Mouse (Mus musculus): ENCODE measurements around the gene Fam98b.

The Fam98b gene

DNA sequence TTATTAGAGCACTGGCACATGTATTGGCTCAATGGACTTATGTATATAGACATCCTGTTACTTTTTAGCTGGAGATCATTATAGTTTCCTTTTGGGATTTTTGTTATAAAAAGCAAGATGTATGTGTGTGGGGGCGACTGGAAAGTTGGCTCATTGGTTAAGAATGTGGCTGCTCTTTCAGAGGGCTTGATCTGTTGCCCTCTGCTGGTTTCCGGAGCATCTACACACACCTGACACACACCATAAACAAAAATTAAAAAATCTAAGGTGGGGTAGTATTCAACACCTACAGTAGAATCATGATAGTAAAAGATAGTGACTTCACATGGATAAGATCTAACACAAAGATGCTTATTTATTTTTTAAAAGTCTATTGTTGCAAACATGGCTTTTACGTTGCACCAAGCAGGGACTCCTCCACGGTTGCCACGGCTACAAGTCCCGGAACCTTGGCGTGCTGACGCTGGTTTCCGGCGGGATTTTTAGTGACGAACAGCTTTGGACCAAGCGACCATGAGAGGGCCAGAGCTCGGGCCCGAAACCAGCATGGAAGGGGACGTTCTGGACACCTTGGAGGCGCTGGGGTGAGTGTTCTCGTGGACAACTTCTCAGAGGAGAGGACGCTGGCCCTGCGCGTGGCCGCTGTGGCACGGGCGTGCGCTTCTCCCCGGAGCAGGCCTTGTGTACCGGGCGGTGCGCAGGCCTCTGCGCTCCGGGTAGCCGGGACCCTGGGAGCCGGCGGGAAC, at the start of gene Fam98b:
Gene Fam98b, plus strand, starts transcription at position 485 of the 746 bp plus-strand sequence.
- DNase-seq (ENCODE audit: low read depth, low spot score): peak; percentile 94

DNA sequence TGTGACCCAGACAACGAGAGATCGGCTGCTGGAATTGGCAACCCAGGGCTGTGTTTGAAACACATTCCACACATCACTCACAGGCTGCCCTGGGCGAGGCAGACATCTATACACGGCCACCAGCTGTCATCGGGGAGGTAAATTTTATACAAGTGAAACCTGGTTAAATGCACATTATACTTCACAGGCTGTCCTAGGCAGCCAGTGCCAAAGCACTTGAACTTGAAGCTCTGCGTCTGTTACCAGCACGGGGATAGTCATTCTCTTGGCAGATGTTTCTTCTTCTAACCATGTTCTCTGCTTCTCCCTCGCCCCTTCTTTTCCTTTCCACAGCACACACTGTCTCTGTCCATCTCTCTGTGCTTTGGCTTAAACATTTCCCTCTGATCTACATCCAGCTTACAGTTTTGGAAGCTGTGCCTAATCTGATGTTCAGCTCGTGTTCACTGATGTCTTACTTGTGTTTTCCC, 48.6 kb upstream of the Fam98b start:
- DNase-seq (ENCODE audit: low read depth, low spot score): no peak

GRCm38 (mm10) chr2:117203350-117203749, 46.2 kb upstream of the Fam98b start:
- DNase-seq (ENCODE audit: low read depth, low spot score): no peak

DNA sequence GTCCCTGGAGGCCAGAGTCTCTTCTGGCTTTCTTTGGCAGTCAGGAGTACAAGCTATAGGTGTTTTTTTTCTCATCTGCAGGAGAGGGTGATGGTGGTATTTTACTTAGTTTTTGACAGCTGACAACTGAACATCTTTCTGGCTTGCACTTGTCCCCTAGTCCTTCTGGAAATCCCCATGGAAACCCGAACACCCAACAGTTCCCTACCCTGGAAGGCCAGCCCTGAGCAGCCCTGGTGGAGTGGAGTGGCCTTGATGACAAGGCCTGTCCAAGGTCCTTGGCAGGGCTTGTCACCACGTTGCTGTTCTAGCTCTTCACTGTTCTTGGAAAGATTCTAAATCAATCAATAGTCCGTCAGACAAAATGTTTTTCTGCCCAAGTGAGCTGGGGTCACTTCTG, 45.0 kb upstream of the Fam98b start:
- DNase-seq (ENCODE audit: low read depth, low spot score): no peak

GRCm38 (mm10) chr2:117205066-117205465, 44.5 kb upstream of the Fam98b start:
- no peak for DNase-seq (ENCODE audit: low read depth, low spot score)

- DNase-seq (ENCODE audit: low read depth, low spot score): peak; percentile 78
These were observed 39.0 kb upstream of the Fam98b start for GRCm38 (mm10) chr2:117210416-117211085.

DNA sequence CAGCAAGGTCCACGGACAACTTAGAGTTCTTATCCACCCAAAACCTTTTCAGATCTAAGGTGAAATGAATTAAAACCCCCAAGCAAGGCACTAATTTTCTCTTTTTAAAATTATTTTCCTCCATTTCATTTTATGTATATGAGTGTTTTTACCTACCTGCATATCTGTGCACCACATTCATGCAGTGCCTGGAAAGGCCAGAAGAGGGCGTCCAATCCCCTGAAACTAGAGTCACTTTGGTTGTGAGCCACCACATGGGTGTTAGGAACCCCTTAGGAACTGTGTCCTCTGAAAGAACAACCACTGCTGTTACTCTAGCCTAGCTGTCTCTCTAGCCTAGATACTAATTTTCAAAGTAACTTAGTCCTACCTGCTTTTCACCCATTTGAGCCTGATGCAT, 33.4 kb upstream of the Fam98b start:
- DNase-seq (ENCODE audit: low read depth, low spot score): no peak

- peak; percentile 28 for DNase-seq (ENCODE audit: low read depth, low spot score)
These were observed 31.8 kb upstream of the Fam98b start for GRCm38 (mm10) chr2:117217695-117218216.

DNA sequence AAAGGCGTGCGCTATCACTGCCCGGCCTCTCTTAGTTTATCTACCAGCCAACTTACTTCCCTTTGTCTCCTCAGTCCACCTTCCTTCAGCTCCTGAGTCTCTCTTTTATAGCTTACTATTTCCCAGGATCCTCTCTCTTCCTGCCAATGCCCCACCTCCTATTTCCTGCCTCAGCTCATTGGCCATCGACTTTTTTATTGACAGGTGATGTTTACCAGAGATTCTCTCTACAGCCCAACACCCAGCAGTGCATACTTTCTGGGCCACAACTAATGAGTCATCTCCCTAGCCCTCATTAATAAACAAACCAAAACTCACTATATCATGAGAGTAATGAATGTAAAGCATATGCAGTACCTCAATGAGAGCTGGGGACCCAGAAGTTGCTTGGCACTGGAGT, 30.0 kb upstream of the Fam98b start:
- DNase-seq (ENCODE audit: low read depth, low spot score): no peak

- DNase-seq (ENCODE audit: low read depth, low spot score): no peak
These were observed 26.9 kb upstream of the Fam98b start for GRCm38 (mm10) chr2:117222651-117223050.

GRCm38 (mm10) chr2:117228601-117229125, 20.9 kb upstream of the Fam98b start:
- DNase-seq (ENCODE audit: low read depth, low spot score): no peak

DNA sequence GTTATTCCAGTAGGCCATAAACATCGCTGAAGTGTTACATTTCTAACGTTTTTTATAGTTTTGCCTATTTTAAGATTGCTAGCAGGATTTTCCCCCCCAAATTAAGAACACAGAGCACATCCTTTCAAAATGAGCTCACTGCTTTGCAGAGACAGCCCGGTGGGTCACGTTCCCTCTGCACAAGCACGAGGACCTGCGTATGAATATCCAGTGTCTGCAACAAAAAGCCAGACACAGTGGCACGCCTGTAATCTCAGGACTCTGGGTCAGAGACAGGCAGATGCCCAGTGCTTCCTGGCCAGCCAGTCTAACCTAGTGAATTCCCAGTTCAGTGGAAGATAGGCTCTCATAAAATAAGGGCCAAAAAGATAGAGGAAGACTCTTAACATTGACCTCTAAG, 19.3 kb upstream of the Fam98b start:
- DNase-seq (ENCODE audit: low read depth, low spot score): no peak

- DNase-seq (ENCODE audit: low read depth, low spot score): peak; percentile 84
These were observed 18.3 kb upstream of the Fam98b start for GRCm38 (mm10) chr2:117231257-117231656.

- no peak for DNase-seq (ENCODE audit: low read depth, low spot score)
These were observed 7.6 kb upstream of the Fam98b start for GRCm38 (mm10) chr2:117241953-117242352.

GRCm38 (mm10) chr2:117250001-117250510, 517 bp downstream of the Fam98b start:
- no peak for DNase-seq (ENCODE audit: low read depth, low spot score)

DNA sequence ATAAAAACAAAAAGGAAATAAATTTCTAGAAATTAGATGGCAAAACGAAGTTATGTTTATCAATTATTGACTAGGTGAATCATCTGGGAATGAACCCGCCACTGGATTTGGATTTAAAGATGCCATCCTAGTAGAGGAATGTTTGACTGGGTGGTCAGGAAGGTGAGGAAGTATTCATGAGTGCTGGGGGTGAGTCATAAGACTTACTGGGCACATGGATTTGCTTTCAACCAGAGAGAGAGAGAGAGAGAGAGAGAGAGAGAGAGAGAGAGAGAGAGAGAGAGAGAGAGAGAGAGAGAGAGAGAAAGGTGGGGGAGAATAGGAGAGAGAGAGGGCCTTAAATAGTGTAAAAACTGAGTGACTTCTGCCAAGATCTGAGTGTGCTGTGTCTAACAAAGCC, 5.9 kb downstream of the Fam98b start:
- no peak for DNase-seq (ENCODE audit: low read depth, low spot score)

GRCm38 (mm10) chr2:117257617-117258016, 8.1 kb downstream of the Fam98b start:
- no peak for DNase-seq (ENCODE audit: low read depth, low spot score)

DNA sequence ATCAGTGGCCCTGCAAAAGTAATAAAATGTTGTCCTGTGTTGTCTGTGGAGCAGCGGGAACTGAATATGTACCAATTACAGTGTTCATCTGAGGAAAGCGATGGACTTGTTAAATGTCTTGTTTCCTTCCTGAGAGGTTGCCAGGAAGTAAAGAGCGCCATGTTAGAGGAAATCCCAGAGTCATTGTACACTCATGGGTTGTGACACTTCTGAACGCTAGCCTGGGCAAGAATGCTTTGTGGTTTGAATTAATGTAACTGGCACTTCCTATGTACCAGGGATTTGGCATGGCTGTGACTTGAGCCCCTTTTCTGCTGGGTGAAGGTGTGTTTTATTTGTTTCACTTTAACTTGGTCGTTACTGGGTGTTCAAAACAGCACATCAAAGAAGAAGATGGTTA, 12.6 kb downstream of the Fam98b start:
- DNase-seq (ENCODE audit: low read depth, low spot score): no peak

- peak; percentile 46 for DNase-seq (ENCODE audit: low read depth, low spot score)
These were observed 14.4 kb downstream of the Fam98b start for GRCm38 (mm10) chr2:117263786-117264408.

- no peak for DNase-seq (ENCODE audit: low read depth, low spot score)
These were observed 38.8 kb downstream of the Fam98b start for GRCm38 (mm10) chr2:117288291-117288690.

DNA sequence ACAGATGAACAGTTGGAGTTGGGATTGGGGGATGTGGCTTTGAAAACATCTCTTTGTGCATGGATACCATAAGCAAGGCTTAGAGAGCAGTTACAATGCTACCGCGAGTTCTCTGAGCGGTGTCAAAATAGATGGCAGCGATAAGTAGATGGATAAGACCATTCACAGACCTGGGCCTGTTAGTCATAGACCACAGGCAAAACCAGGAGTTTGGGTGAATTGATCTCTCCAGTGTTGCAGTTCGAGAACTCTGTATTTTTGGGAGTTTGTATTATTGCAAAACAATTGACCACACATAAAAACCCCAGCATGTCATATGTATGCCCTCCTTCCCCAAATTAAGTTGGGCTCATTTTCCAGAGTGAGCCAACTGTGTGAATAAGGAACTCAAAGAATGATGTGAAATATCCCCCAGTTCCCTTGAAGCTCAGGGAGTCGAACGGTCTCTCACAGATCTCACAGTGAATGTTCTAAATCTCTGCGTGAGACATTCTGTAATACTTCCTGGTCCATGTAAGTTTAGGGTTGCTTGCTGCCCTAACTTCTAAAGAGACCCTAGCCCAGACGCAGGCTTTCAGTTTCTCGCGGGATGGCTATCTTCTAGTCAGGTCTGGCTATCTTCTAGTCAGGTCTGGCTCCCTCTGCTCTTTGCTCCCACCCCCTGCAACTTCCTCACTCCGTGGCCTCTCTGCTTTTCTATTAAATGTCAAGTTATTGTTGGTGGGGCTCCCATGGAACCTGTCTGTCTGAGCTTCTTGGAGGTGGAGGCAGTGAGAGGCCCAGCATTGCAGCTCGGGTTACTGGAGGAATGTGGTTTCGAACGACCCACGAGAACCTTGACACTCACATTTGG, 50.3 kb downstream of the Fam98b start:
- DNase-seq (ENCODE audit: low read depth, low spot score): no peak
